11 mouse cellular contexts compared by ENCODE assay signal in genomic region chr16:17801777-17802455, GRCm38 (mm10). TPM values are rescaled to one million over a fixed set of nuclear protein-coding genes. Genes with fewer than 3 reads are reported as not detected.
DNase-seq lines count a peak whose midpoint lies in the region; ATAC-seq and TF ChIP-seq lines count a peak whose summit lies in the region.
"Had no signal": no experiment of that assay in that cellular context is flagged by ENCODE, and none has a peak within 500 bp of the region (broad histone marks: within the 10 kb centered on the region; RNA-seq: fewer than 3 reads in every experiment).

No protein-coding gene starts in this region.

- peaks cover 58% of the 10 kb centered on the region for H3K4me1 ChIP-seq in forebrain, embryonic 15.5 days
- peaks cover 62% of the 10 kb centered on the region for H3K4me1 ChIP-seq in forebrain, embryonic 12.5 days
- H3K4me1 ChIP-seq in liver, postnatal 0 days (ENCODE audit: insufficient read depth): peaks cover 36% of the 10 kb centered on the region
- H3K4me1 ChIP-seq in embryonic facial prominence, embryonic 14.5 days (ENCODE audit: control insufficient read depth, insufficient read depth, low read length): peaks cover 78% of the 10 kb centered on the region
- peaks cover 30% of the 10 kb centered on the region for H3K4me1 ChIP-seq in midbrain, embryonic 14.5 days (ENCODE audit: control insufficient read depth, insufficient read depth, low read length)

- 0 out of 2 replicates have a peak overlapping the region, but pooled peaks have one; percentile 38 for H3K4me3 ChIP-seq in forebrain, embryonic 15.5 days
- no peak overlapping the region for H3K4me3 ChIP-seq in forebrain, embryonic 12.5 days (replicated peaks)
- H3K4me3 ChIP-seq in liver, postnatal 0 days (ENCODE audit: low read depth, low read length): 0 out of 2 replicates have a peak overlapping the region, but pooled peaks have one; percentile 38
- peak overlapping the region; percentile 32; the same call in 1 of the 2 replicates for H3K4me3 ChIP-seq in embryonic facial prominence, embryonic 14.5 days (ENCODE audit: low read depth, low read length)
- peak overlapping the region; percentile 35 for H3K4me3 ChIP-seq in midbrain, embryonic 14.5 days (replicated peaks; ENCODE audit: low read depth, low read length)

- no peak for TF ChIP-seq EP300 in liver, postnatal 0 days (IDR thresholded peaks at IDR 0.05; ENCODE audit: low read depth)

- no peak overlapping the region for H3K9ac ChIP-seq in forebrain, embryonic 15.5 days (replicated peaks)
- no peak overlapping the region for H3K9ac ChIP-seq in forebrain, embryonic 12.5 days
- H3K9ac ChIP-seq in liver, postnatal 0 days (replicated peaks): no peak overlapping the region
- H3K9ac ChIP-seq in embryonic facial prominence, embryonic 14.5 days (ENCODE audit: low read depth, low read length): peak overlapping the region; percentile 54; the same call in 1 of the 2 replicates
- no peak overlapping the region for H3K9ac ChIP-seq in midbrain, embryonic 14.5 days (replicated peaks; ENCODE audit: low read length)

- TF ChIP-seq CTCF in liver, postnatal 0 days (IDR thresholded peaks at IDR 0.05; ENCODE audit: low read depth): no peak

- 5% methylated on average over 7 of the region's 7 CpGs for WGBS in forebrain, embryonic 15.5 days
- 6% methylated on average over 7 of the region's 7 CpGs for WGBS in forebrain, embryonic 12.5 days
- 6% methylated on average over 7 of the region's 7 CpGs for WGBS in liver, postnatal 0 days (ENCODE audit: insufficient replicate concordance)
- WGBS in embryonic facial prominence, embryonic 14.5 days: 19% methylated on average over 7 of the region's 7 CpGs
- WGBS in midbrain, embryonic 14.5 days: 4% methylated on average over 7 of the region's 7 CpGs

- H3K36me3 ChIP-seq in forebrain, embryonic 15.5 days: no peaks in the 10 kb centered on the region
- no peaks in the 10 kb centered on the region for H3K36me3 ChIP-seq in forebrain, embryonic 12.5 days (replicated peaks)
- no peaks in the 10 kb centered on the region for H3K36me3 ChIP-seq in liver, postnatal 0 days (replicated peaks; ENCODE audit: insufficient read depth, low read length)
- peaks cover 31% of the 10 kb centered on the region for H3K36me3 ChIP-seq in embryonic facial prominence, embryonic 14.5 days (ENCODE audit: control insufficient read depth, insufficient read depth, low read length)
- no peaks in the 10 kb centered on the region for H3K36me3 ChIP-seq in midbrain, embryonic 14.5 days (ENCODE audit: control insufficient read depth, insufficient read depth, low read length)

- H3K27me3 ChIP-seq in forebrain, embryonic 15.5 days: peaks cover 91% of the 10 kb centered on the region
- H3K27me3 ChIP-seq in forebrain, embryonic 12.5 days: peaks cover 100% of the 10 kb centered on the region
- peaks cover 96% of the 10 kb centered on the region for H3K27me3 ChIP-seq in liver, postnatal 0 days (ENCODE audit: insufficient read depth, low read length)
- H3K27me3 ChIP-seq in embryonic facial prominence, embryonic 14.5 days (replicated peaks; ENCODE audit: control insufficient read depth, insufficient read depth, low read length): peaks cover 42% of the 10 kb centered on the region
- H3K27me3 ChIP-seq in midbrain, embryonic 14.5 days (ENCODE audit: control insufficient read depth, insufficient read depth, low read length): peaks cover 96% of the 10 kb centered on the region
- H3K27me3 ChIP-seq: Patski had no signal

- no peak for DNase-seq in liver, postnatal 0 days
- DNase-seq in liver (no peak), MN1 (ENCODE audit: low spot score) (no peak)
- peak; percentile 36 for DNase-seq in embryonic facial prominence, embryonic 14.5 days (ENCODE audit: low spot score)
- DNase-seq in midbrain, embryonic 14.5 days: no peak
- no peak for DNase-seq in ovary, postnatal 36 days (ENCODE audit: low spot score)

- H3K9me3 ChIP-seq in forebrain, embryonic 15.5 days: no peaks in the 10 kb centered on the region
- H3K9me3 ChIP-seq in forebrain, embryonic 12.5 days: no peaks in the 10 kb centered on the region
- H3K9me3 ChIP-seq in liver, postnatal 0 days (ENCODE audit: low read length): no peaks in the 10 kb centered on the region
- no peaks in the 10 kb centered on the region for H3K9me3 ChIP-seq in embryonic facial prominence, embryonic 14.5 days (ENCODE audit: control insufficient read depth, low read length)
- no peaks in the 10 kb centered on the region for H3K9me3 ChIP-seq in midbrain, embryonic 14.5 days (ENCODE audit: control insufficient read depth, low read length)

- H3K4me2 ChIP-seq in forebrain, embryonic 15.5 days (replicated peaks): peak overlapping the region; percentile 57; the same call in 1 of the 2 replicates
- H3K4me2 ChIP-seq in forebrain, embryonic 12.5 days: no peak overlapping the region
- no peak overlapping the region for H3K4me2 ChIP-seq in liver, postnatal 0 days (ENCODE audit: low read depth, low read length)
- peak overlapping the region; percentile 59 for H3K4me2 ChIP-seq in embryonic facial prominence, embryonic 14.5 days (ENCODE audit: low read depth, low read length)
- no peak overlapping the region; the same call in 1 of the 2 replicates for H3K4me2 ChIP-seq in midbrain, embryonic 14.5 days (ENCODE audit: low read length)

- no peak for ATAC-seq in forebrain, embryonic 15.5 days (replicated peaks)
- ATAC-seq in forebrain, embryonic 12.5 days (ENCODE audit: low FRiP score): no peak
- ATAC-seq in liver, postnatal 0 days: no peak
- no peak for ATAC-seq in embryonic facial prominence, embryonic 14.5 days (ENCODE audit: low read depth)
- ATAC-seq in midbrain, embryonic 14.5 days (ENCODE audit: low FRiP score, low TSS enrichment): no peak; the same call in 1 of the 2 replicates
- ATAC-seq: Patski had no signal

- H3K27ac ChIP-seq in forebrain, embryonic 15.5 days (replicated peaks): no peak overlapping the region
- H3K27ac ChIP-seq in forebrain, embryonic 12.5 days: no peak overlapping the region
- H3K27ac ChIP-seq in liver, postnatal 0 days (ENCODE audit: low read depth): no peak overlapping the region
- no peak overlapping the region for H3K27ac ChIP-seq in embryonic facial prominence, embryonic 14.5 days (replicated peaks; ENCODE audit: low read depth, low read length)
- no peak overlapping the region for H3K27ac ChIP-seq in midbrain, embryonic 14.5 days (replicated peaks; ENCODE audit: low read depth, low read length)

RNA-seq across cellular contexts. Expression of gene Scarf2, which starts 4.8 kb away (rescaled TPM):
- polyA plus RNA-seq in forebrain, embryonic 15.5 days (2015; fragmentation: Nextera tagmentation; extraction: Ambion mirVana): 1.3 TPM in 2 replicates
- 5.3 and 7.3 TPM in 2 replicates for polyA plus RNA-seq in forebrain, embryonic 12.5 days (2016; fragmentation: Nextera tagmentation; extraction: Ambion mirVana)
- 0.97 and 1.6 TPM in 2 replicates for polyA plus RNA-seq in liver, postnatal 0 days (2015; fragmentation: Nextera tagmentation; extraction: Ambion mirVana)
- polyA plus RNA-seq in embryonic facial prominence, embryonic 14.5 days (2014; fragmentation: Nextera tagmentation; extraction: Ambion mirVana): 34.5 and 35.8 TPM in 2 replicates
- 0.55 and 1.0 TPM in 2 replicates for polyA plus RNA-seq in midbrain, embryonic 14.5 days (2014; fragmentation: Nextera tagmentation; extraction: Ambion mirVana)

RNA-seq across cellular contexts. Expression of gene B830017H08Rik, which starts 31.0 kb away (rescaled TPM):
- 0.93 and 1.3 TPM in 2 replicates for polyA plus RNA-seq in forebrain, embryonic 15.5 days (2015; fragmentation: Nextera tagmentation; extraction: Ambion mirVana)
- polyA plus RNA-seq in forebrain, embryonic 12.5 days (2016; fragmentation: Nextera tagmentation; extraction: Ambion mirVana): not detected in 2 replicates
- not detected in 2 replicates for polyA plus RNA-seq in liver, postnatal 0 days (2015; fragmentation: Nextera tagmentation; extraction: Ambion mirVana)
- polyA plus RNA-seq in embryonic facial prominence, embryonic 14.5 days (2014; fragmentation: Nextera tagmentation; extraction: Ambion mirVana): 0.26 and 0.46 TPM in 2 replicates
- polyA plus RNA-seq in midbrain, embryonic 14.5 days (2014; fragmentation: Nextera tagmentation; extraction: Ambion mirVana): 2.4 and 5.3 TPM in 2 replicates
- polyA plus RNA-seq: C2C12; liver, adult 2 months had no signal

RNA-seq across cellular contexts. Expression of gene Car15, which starts 36.2 kb away (rescaled TPM):
- polyA plus RNA-seq in forebrain, embryonic 15.5 days (2015; fragmentation: Nextera tagmentation; extraction: Ambion mirVana): 4.8 and 5.7 TPM in 2 replicates
- polyA plus RNA-seq in forebrain, embryonic 12.5 days (2016; fragmentation: Nextera tagmentation; extraction: Ambion mirVana): 4.4 and 5.1 TPM in 2 replicates
- 0.26 and 0.52 TPM in 2 replicates for polyA plus RNA-seq in liver, postnatal 0 days (2015; fragmentation: Nextera tagmentation; extraction: Ambion mirVana)
- 2.4 and 3.0 TPM in 2 replicates for polyA plus RNA-seq in embryonic facial prominence, embryonic 14.5 days (2014; fragmentation: Nextera tagmentation; extraction: Ambion mirVana)
- 3.8 and 3.9 TPM in 2 replicates for polyA plus RNA-seq in midbrain, embryonic 14.5 days (2014; fragmentation: Nextera tagmentation; extraction: Ambion mirVana)

RNA-seq across cellular contexts. Expression of gene Klhl22, which starts 42.5 kb away (rescaled TPM):
- 69.7 and 72.1 TPM in 2 replicates for polyA plus RNA-seq in forebrain, embryonic 15.5 days (2015; fragmentation: Nextera tagmentation; extraction: Ambion mirVana)
- 49.7 and 50.4 TPM in 2 replicates for polyA plus RNA-seq in forebrain, embryonic 12.5 days (2016; fragmentation: Nextera tagmentation; extraction: Ambion mirVana)
- 7.8 and 8.0 TPM in 2 replicates for polyA plus RNA-seq in liver, postnatal 0 days (2015; fragmentation: Nextera tagmentation; extraction: Ambion mirVana)
- polyA plus RNA-seq in embryonic facial prominence, embryonic 14.5 days (2014; fragmentation: Nextera tagmentation; extraction: Ambion mirVana): 77.1 and 90.9 TPM in 2 replicates
- polyA plus RNA-seq in midbrain, embryonic 14.5 days (2014; fragmentation: Nextera tagmentation; extraction: Ambion mirVana): 75.5 and 75.6 TPM in 2 replicates

Comparison
In these comparisons a context has a peak if more than half of its experiments do, and no peak if none do; other contexts are left out.
1. H3K4me2 ChIP-seq: peak in forebrain, embryonic 15.5 days (single experiment) and embryonic facial prominence, embryonic 14.5 days (single experiment); none in forebrain, embryonic 12.5 days (single experiment), liver, postnatal 0 days (single experiment) and midbrain, embryonic 14.5 days (single experiment).